Mouse (Mus musculus) embryonic facial prominence, embryonic 10.5 days (tissue): ENCODE results near the gene Erc2. TPM values are rescaled to one million over a fixed set of nuclear protein-coding genes. Genes with fewer than 3 reads are reported as not detected.

Experiments used
- DNase-seq: peaks from one replicate; pipeline ENCODE4 v3.0.0-alpha.2; 2017; ENCODE audit warnings: low spot score
- H3K27ac ChIP-seq: fragments of 300-500 bp; sonication (generic); replicated peaks from 2 replicates; pipeline ENCODE4 v1.5.1; 2016; ENCODE audit warnings: mild to moderate bottlenecking
- H3K27me3 ChIP-seq: fragments of 300-500 bp; sonication (generic); replicated peaks from 2 replicates; pipeline ENCODE4 v1.6.1; 2016; ENCODE audit warnings: low read depth, mild to moderate bottlenecking; ENCODE audit not compliant: poor library complexity, severe bottlenecking
- H3K36me3 ChIP-seq: fragments of 300-500 bp; sonication (generic); replicated peaks from 2 replicates; pipeline ENCODE4 v1.6.1; 2016; ENCODE audit warnings: mild to moderate bottlenecking, moderate library complexity
- H3K4me1 ChIP-seq: fragments of 300-500 bp; sonication (generic); 2 replicates; pipeline ENCODE4 v1.6.1; 2016
- H3K4me3 ChIP-seq: fragments of 300-500 bp; sonication (generic); 2 replicates; pipeline ENCODE4 v1.5.1; 2016; ENCODE audit warnings: mild to moderate bottlenecking, moderate library complexity
- H3K9me3 ChIP-seq: fragments of 300-500 bp; sonication (generic); 2 replicates; pipeline ENCODE4 v1.6.1; 2016; ENCODE audit warnings: mild to moderate bottlenecking
- WGBS: fragments of 180-500 bp; shearing (Covaris S2); methylation state at CpG from one replicate; pipeline ENCODE4 v1.1.7; 2016; 5-methylcytosine and 5-hydroxymethylcytosine counted together
- polyA plus RNA-seq: library from polyadenylated mRNA; unstranded; fragments of >200 nt; fragmentation: Nextera tagmentation; extraction: Ambion mirVana; gene quantifications from 2 replicates; pipeline ENCODE4 v1.2.1, GENCODE M21; 2016

The Erc2 gene
- polyA plus RNA-seq, 1 experiment from 2014 or later: 7.2 TPM

- H3K4me1 ChIP-seq: peaks cover 6% of the 10 kb centered on the region; the same call in 1 of the 2 replicates
- DNase-seq: no peak
- WGBS: 92% methylated on average over 1 of the region's 1 CpGs
- no peaks in the 10 kb centered on the region; the same call in 1 of the 2 replicates for H3K27me3 ChIP-seq
- H3K36me3 ChIP-seq: no peaks in the 10 kb centered on the region
- no peak overlapping the region for H3K4me3 ChIP-seq
- H3K9me3 ChIP-seq: no peaks in the 10 kb centered on the region
- no peak overlapping the region for H3K27ac ChIP-seq
These were observed 858.6 kb downstream of the Erc2 start for GRCm38 (mm10) chr14:28480866-28481265.

GRCm38 (mm10) chr14:28493806-28494205, 871.6 kb downstream of the Erc2 start:
- Histone ChIP-seq H3K9me3 (no peaks in the 10 kb centered on the region), H3K27me3 (peaks cover 20% of the 10 kb centered on the region), H3K27ac (no peak overlapping the region), H3K36me3 (no peaks in the 10 kb centered on the region), H3K4me1 (no peaks in the 10 kb centered on the region), H3K4me3 (no peak overlapping the region)
- 94% methylated on average over 4 of the region's 4 CpGs for WGBS
- no peak for DNase-seq

- Histone ChIP-seq H3K9me3 (no peaks in the 10 kb centered on the region), H3K36me3 (no peaks in the 10 kb centered on the region), H3K27me3 (peaks cover 15% of the 10 kb centered on the region), H3K4me1 (no peaks in the 10 kb centered on the region), H3K27ac (no peak overlapping the region), H3K4me3 (no peak overlapping the region)
- 93% methylated on average over 5 of the region's 5 CpGs for WGBS
- no peak for DNase-seq
These were observed 872.0 kb downstream of the Erc2 start for GRCm38 (mm10) chr14:28494273-28494672.

GRCm38 (mm10) chr14:28501216-28501878, 879.1 kb downstream of the Erc2 start:
- Histone ChIP-seq H3K4me3 (no peak overlapping the region), H3K4me1 (peaks cover 20% of the 10 kb centered on the region), H3K27ac (no peak overlapping the region), H3K36me3 (no peaks in the 10 kb centered on the region), H3K9me3 (no peaks in the 10 kb centered on the region), H3K27me3 (peaks cover 35% of the 10 kb centered on the region; the same call in 1 of the 2 replicates)
- 85% methylated on average over 12 of the region's 12 CpGs for WGBS
- DNase-seq: no peak

- 88% methylated on average over 2 of the region's 2 CpGs for WGBS
- Histone ChIP-seq H3K9me3 (no peaks in the 10 kb centered on the region), H3K4me3 (peak overlapping the region; percentile 79; the same call in 1 of the 2 replicates), H3K36me3 (no peaks in the 10 kb centered on the region), H3K27me3 (peaks cover 43% of the 10 kb centered on the region), H3K27ac (no peak overlapping the region), H3K4me1 (peaks cover 30% of the 10 kb centered on the region)
- no peak for DNase-seq
These were observed 881.0 kb downstream of the Erc2 start for GRCm38 (mm10) chr14:28503276-28503675.

GRCm38 (mm10) chr14:28504101-28505050, 882.1 kb downstream of the Erc2 start, which contains the start of gene Wnt5a:
Gene Wnt5a, plus strand, starts transcription at chr14:28504750.
- H3K9me3 ChIP-seq: no peaks in the 10 kb centered on the region
- 3% methylated on average over 53 of the region's 53 CpGs for WGBS
- peak; percentile 83 for DNase-seq
- peaks cover 50% of the 10 kb centered on the region for H3K27me3 ChIP-seq
- peak within 1 kb of the TSS; percentile 99 for H3K27ac ChIP-seq
- peaks cover 41% of the 10 kb centered on the region for H3K4me1 ChIP-seq
- peak within 1 kb of the TSS; percentile 79 for H3K4me3 ChIP-seq
- no peaks in the 10 kb centered on the region for H3K36me3 ChIP-seq

- Histone ChIP-seq H3K36me3 (no peaks in the 10 kb centered on the region), H3K4me1 (peaks cover 48% of the 10 kb centered on the region), H3K4me3 (peak overlapping the region; percentile 79), H3K27ac (peak overlapping the region; percentile 99), H3K27me3 (peaks cover 44% of the 10 kb centered on the region), H3K9me3 (no peaks in the 10 kb centered on the region)
- DNase-seq: no peak
- WGBS: under 1% methylated on average over 22 of the region's 22 CpGs
These were observed 882.9 kb downstream of the Erc2 start for GRCm38 (mm10) chr14:28505051-28505585.

GRCm38 (mm10) chr14:28505586-28506375, 883.6 kb downstream of the Erc2 start:
- peak; percentile 79 for DNase-seq

GRCm38 (mm10) chr14:28506376-28506831, 884.2 kb downstream of the Erc2 start:
- DNase-seq: peak; percentile 83
- H3K9me3 ChIP-seq: no peaks in the 10 kb centered on the region
- peaks cover 33% of the 10 kb centered on the region for H3K27me3 ChIP-seq
- H3K4me1 ChIP-seq: peaks cover 61% of the 10 kb centered on the region
- H3K27ac ChIP-seq: peak overlapping the region; percentile 99
- no peaks in the 10 kb centered on the region for H3K36me3 ChIP-seq
- under 1% methylated on average over 29 of the region's 29 CpGs for WGBS
- H3K4me3 ChIP-seq: peak overlapping the region; percentile 79

More at GRCm38 (mm10) chr14:28505586-28506375, 883.6 kb downstream of the Erc2 start:
- peaks cover 38% of the 10 kb centered on the region for H3K27me3 ChIP-seq
- H3K27ac ChIP-seq: peak overlapping the region; percentile 99
- no peaks in the 10 kb centered on the region for H3K9me3 ChIP-seq
- H3K36me3 ChIP-seq: no peaks in the 10 kb centered on the region
- H3K4me3 ChIP-seq: peak overlapping the region; percentile 79
- under 1% methylated on average over 62 of the region's 62 CpGs for WGBS
- peaks cover 55% of the 10 kb centered on the region for H3K4me1 ChIP-seq

GRCm38 (mm10) chr14:28507011-28507410, 884.8 kb downstream of the Erc2 start:
- under 1% methylated on average over 15 of the region's 15 CpGs for WGBS
- no peak for DNase-seq

GRCm38 (mm10) chr14:28507471-28507870, 885.2 kb downstream of the Erc2 start:
- Histone ChIP-seq H3K4me1 (peaks cover 71% of the 10 kb centered on the region), H3K27me3 (peaks cover 36% of the 10 kb centered on the region), H3K9me3 (no peaks in the 10 kb centered on the region), H3K36me3 (peaks cover 5% of the 10 kb centered on the region; the same call in 1 of the 2 replicates), H3K4me3 (peak overlapping the region; percentile 79), H3K27ac (peak overlapping the region; percentile 99)
- WGBS: under 1% methylated on average over 18 of the region's 18 CpGs
- DNase-seq: peak; percentile 89

More at GRCm38 (mm10) chr14:28507011-28507410, 884.8 kb downstream of the Erc2 start:
- H3K27ac ChIP-seq: peak overlapping the region; percentile 99
- no peaks in the 10 kb centered on the region for H3K9me3 ChIP-seq
- H3K36me3 ChIP-seq: no peaks in the 10 kb centered on the region
- H3K4me1 ChIP-seq: peaks cover 67% of the 10 kb centered on the region
- H3K4me3 ChIP-seq: peak overlapping the region; percentile 79
- H3K27me3 ChIP-seq: peaks cover 36% of the 10 kb centered on the region
